Mouse (Mus musculus) kidney, postnatal 0 days (tissue): ENCODE measurements around the gene Slc6a20a. TPM values are rescaled to one million over a fixed set of nuclear protein-coding genes. Genes with fewer than 3 reads are reported as not detected.

Experiments
- ATAC-seq: fragments of 200-750 bp; cut with Nextera tagmentation; replicated peaks from 2 replicates; pipeline ENCODE4 v1.8.0; 2017; ENCODE audit warnings: low read depth, moderate number of reproducible peaks, moderate TSS enrichment, moderate library complexity; ENCODE audit not compliant: low FRiP score
- DNase-seq: peaks from one replicate; pipeline ENCODE4 v3.0.0-alpha.2; 2016; ENCODE audit warnings: low spot score
- H3K27ac ChIP-seq: fragments of 300-500 bp; sonication (generic); 2 replicates; pipeline ENCODE4 v1.5.1; 2014; ENCODE audit warnings: mild to moderate bottlenecking
- H3K27me3 ChIP-seq: fragments of 300-500 bp; sonication (generic); 2 replicates; pipeline ENCODE4 v1.6.1; 2014; ENCODE audit warnings: low read length, mixed read lengths; ENCODE audit not compliant: insufficient read depth
- H3K36me3 ChIP-seq: fragments of 300-500 bp; sonication (generic); 2 replicates; pipeline ENCODE4 v1.6.1; 2014; ENCODE audit warnings: low read length, mixed read lengths; ENCODE audit not compliant: insufficient read depth
- H3K4me1 ChIP-seq: fragments of 300-500 bp; sonication (generic); replicated peaks from 2 replicates; pipeline ENCODE4 v1.6.1; 2014; ENCODE audit warnings: antibody characterized with exemption, low read length, mixed read lengths; ENCODE audit not compliant: insufficient read depth
- H3K4me2 ChIP-seq: fragments of 300-500 bp; sonication (generic); 2 replicates; pipeline ENCODE4 v1.6.1; 2014; ENCODE audit warnings: mild to moderate bottlenecking, low read length, moderate library complexity, mixed read lengths
- H3K4me3 ChIP-seq: fragments of 300-500 bp; sonication (generic); replicated peaks from 2 replicates; pipeline ENCODE4 v1.5.1; 2014; ENCODE audit warnings: low read depth, low read length
- H3K9ac ChIP-seq: fragments of 300-500 bp; sonication (generic); 2 replicates; pipeline ENCODE4 v1.6.1; 2014; ENCODE audit warnings: low read depth, low read length
- H3K9me3 ChIP-seq: fragments of 300-500 bp; sonication (generic); replicated peaks from 2 replicates; pipeline ENCODE4 v1.6.1; 2016; ENCODE audit warnings: low read length, inconsistent platforms, mixed read lengths
- CTCF ChIP-seq: IDR thresholded peaks from 2 replicates; pipeline ENCODE4 v1.5.1; 2016; ENCODE audit warnings: antibody characterized with exemption, low read depth, mild to moderate bottlenecking, moderate library complexity
- WGBS: fragments of 180-500 bp; shearing (Covaris S2); extraction: QIAGEN DNeasy Blood & Tissue Kit; methylation state at CpG from one replicate; pipeline ENCODE4 v1.1.7; 2014; 5-methylcytosine and 5-hydroxymethylcytosine counted together
- polyA plus RNA-seq: library from polyadenylated mRNA; unstranded; fragments of >200 nt; fragmentation: Nextera tagmentation; extraction: Ambion mirVana; gene quantifications from 2 replicates; pipeline ENCODE4 v1.2.1, GENCODE M21; 2015

Gene Slc6a20a
- polyA plus RNA-seq = 2.2 TPM in 2 replicates

- 0 out of 2 replicates have a peak, but pooled peaks cover 7% of the 10 kb centered on the region for H3K4me1 ChIP-seq
- H3K4me2 ChIP-seq = peak within 1 kb of the TSS; percentile 68
- DNase-seq = peak; percentile 14
- H3K36me3 ChIP-seq = no peaks in the 10 kb centered on the region
- peaks cover 26% of the 10 kb centered on the region for H3K27me3 ChIP-seq
- TF ChIP-seq CTCF = no peak
- H3K9me3 ChIP-seq = no peaks in the 10 kb centered on the region
- peak within 1 kb of the TSS; percentile 42 for H3K4me3 ChIP-seq
- WGBS = under 1% methylated on average over 73 of the region's 73 CpGs
- ATAC-seq = peak; percentile 77
- no peak within 1 kb of the TSS for H3K27ac ChIP-seq
- peak within 1 kb of the TSS; percentile 41; the same call in 1 of the 2 replicates for H3K9ac ChIP-seq
Measured at GRCm38 (mm10) chr9:123678327-123679105, at the start of gene Slc6a20a, which contains the start of gene Ccr9. Gene Slc6a20a (minus strand): TSS chr9:123678885. Gene Ccr9 (plus strand): TSS chr9:123678439.

GRCm38 (mm10) chr9:123722737-123723493 is 44.2 kb upstream of the Slc6a20a start:
- ATAC-seq (no peak), DNase-seq (no peak)
- no peaks in the 10 kb centered on the region for H3K9me3 ChIP-seq
- no peaks in the 10 kb centered on the region for H3K27me3 ChIP-seq
- no peak overlapping the region for H3K4me2 ChIP-seq
- H3K4me1 ChIP-seq = no peaks in the 10 kb centered on the region
- H3K36me3 ChIP-seq = no peaks in the 10 kb centered on the region
- no peak overlapping the region for H3K27ac ChIP-seq
- no peak overlapping the region for H3K9ac ChIP-seq
- no peak overlapping the region for H3K4me3 ChIP-seq
- 71% methylated on average over 2 of the region's 2 CpGs for WGBS
- TF ChIP-seq CTCF = no peak

- Histone ChIP-seq H3K4me2 (peak within 1 kb of the TSS; percentile 52), H3K27ac (peak within 1 kb of the TSS; percentile 79), H3K27me3 (no peaks in the 10 kb centered on the region), H3K4me1 (0 out of 2 replicates have a peak, but pooled peaks cover 3% of the 10 kb centered on the region), H3K4me3 (peak within 1 kb of the TSS; percentile 72), H3K9ac (peak within 1 kb of the TSS; percentile 82), H3K9me3 (no peaks in the 10 kb centered on the region), H3K36me3 (no peaks in the 10 kb centered on the region)
- no peak for TF ChIP-seq CTCF
- ATAC-seq = peak; percentile 100
- WGBS = under 1% methylated on average over 55 of the region's 55 CpGs
- peak; percentile 100 for DNase-seq
Measured at GRCm38 (mm10) chr9:123717186-123718008, 38.7 kb upstream of the Slc6a20a start, which contains the start of gene Lztfl1. Gene Lztfl1 (minus strand): TSS chr9:123717697.

GRCm38 (mm10) chr9:123716301-123716700 is 37.6 kb upstream of the Slc6a20a start:
- DNase-seq (peak; percentile 15), ATAC-seq (no peak)
- Histone ChIP-seq H3K27me3 (no peaks in the 10 kb centered on the region), H3K36me3 (0 out of 2 replicates have a peak, but pooled peaks cover 5% of the 10 kb centered on the region), H3K4me3 (peak overlapping the region; percentile 72; the same call in 1 of the 2 replicates), H3K9ac (no peak overlapping the region), H3K4me2 (peak overlapping the region; percentile 52; the same call in 1 of the 2 replicates), H3K27ac (no peak overlapping the region), H3K4me1 (0 out of 2 replicates have a peak, but pooled peaks cover 3% of the 10 kb centered on the region), H3K9me3 (no peaks in the 10 kb centered on the region)
- TF ChIP-seq CTCF = no peak
- 25% methylated on average over 3 of the region's 3 CpGs for WGBS

- 82% methylated on average over 2 of the region's 2 CpGs for WGBS
- no peak overlapping the region for H3K4me2 ChIP-seq
- H3K9ac ChIP-seq = no peak overlapping the region
- H3K27ac ChIP-seq = no peak overlapping the region
- no peaks in the 10 kb centered on the region for H3K27me3 ChIP-seq
- no peak overlapping the region for H3K4me3 ChIP-seq
- H3K9me3 ChIP-seq = no peaks in the 10 kb centered on the region
- H3K36me3 ChIP-seq = peaks cover 14% of the 10 kb centered on the region; the same call in 1 of the 2 replicates
- H3K4me1 ChIP-seq = 0 out of 2 replicates have a peak, but pooled peaks cover 3% of the 10 kb centered on the region
- DNase-seq = peak; percentile 29
- TF ChIP-seq CTCF = peak; percentile 51
- ATAC-seq = no peak
Measured at GRCm38 (mm10) chr9:123713111-123713510, 34.4 kb upstream of the Slc6a20a start.
